Mouse (Mus musculus) lung, postnatal 4 days (tissue): ENCODE data around the gene Dbx1.

ENCODE experiments used
- DNase-seq, 2 experiments: peaks; one replicate each; pipeline ENCODE4 v3.0.0; 2021

Dbx1 gene

GRCm38 (mm10) chr7:49636491-49637115 lies at the start of gene Dbx1:
Gene Dbx1, minus strand, starts transcription at chr7:49636849.
- DNase-seq, result peak in 1 of 2 experiments; percentile 16

DNA sequence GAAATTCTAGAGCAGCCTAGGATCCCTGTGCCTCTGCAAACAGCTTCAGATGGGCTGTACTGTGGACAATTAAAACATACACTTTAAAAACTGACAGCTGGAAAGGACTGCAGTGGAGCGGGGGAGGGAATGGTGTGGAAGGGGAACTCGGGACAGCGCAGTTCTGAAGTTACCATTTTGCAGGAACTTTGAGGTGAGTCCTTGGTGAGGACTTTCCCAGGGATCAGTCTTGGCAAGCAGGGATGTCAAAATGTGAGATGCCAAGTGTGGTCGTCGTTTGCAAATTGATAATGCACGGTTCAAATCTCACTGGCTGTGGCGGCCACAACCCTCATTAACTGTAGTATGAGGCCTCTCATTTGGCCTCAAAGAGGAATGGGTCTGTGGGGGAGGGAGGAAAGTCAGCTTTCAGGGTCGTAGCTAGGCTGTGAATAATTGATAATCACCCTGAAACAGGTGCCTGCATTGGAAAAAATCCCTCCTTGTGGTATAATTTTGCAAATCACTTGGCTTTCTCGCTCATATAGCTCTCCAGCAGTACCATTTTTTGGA lies 42.3 kb upstream of the Dbx1 start:
- no peak for DNase-seq

DNA sequence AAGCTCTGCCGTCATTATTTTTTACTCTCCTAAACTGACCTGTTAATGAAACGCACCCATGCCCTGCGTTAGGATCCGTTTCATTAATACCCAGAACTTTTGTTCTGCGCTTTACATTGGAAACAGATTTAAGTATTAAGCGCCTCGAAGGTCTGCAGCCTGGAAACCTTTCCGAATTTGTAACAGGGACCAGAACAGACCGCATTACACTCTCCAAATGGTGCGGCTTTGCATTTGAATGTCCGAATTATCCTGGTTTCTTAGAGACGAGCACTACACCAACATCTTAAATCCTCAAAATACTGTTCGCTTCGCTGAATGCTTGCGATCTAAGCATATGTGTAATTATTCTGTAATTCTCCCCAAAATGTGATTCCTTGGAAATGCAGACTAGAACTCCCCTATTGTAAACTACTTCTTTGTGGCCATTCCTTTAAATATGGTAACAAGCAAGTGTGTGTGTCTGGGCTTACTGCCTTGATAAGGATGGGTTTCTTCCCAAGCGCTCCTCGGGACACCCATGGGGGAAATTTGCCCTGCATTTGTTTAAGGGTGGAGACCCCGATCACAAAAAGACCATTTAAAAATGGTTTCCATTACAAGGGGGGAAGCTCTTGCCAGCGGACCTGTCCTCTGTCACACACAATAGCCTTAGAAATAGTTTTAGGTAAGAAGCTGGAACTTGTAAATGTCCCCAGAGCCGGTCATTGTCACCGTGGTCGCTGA lies 41.6 kb upstream of the Dbx1 start:
- DNase-seq, result no peak

GRCm38 (mm10) chr7:49677166-49677565 lies 40.5 kb upstream of the Dbx1 start:
- no peak for DNase-seq

DNA sequence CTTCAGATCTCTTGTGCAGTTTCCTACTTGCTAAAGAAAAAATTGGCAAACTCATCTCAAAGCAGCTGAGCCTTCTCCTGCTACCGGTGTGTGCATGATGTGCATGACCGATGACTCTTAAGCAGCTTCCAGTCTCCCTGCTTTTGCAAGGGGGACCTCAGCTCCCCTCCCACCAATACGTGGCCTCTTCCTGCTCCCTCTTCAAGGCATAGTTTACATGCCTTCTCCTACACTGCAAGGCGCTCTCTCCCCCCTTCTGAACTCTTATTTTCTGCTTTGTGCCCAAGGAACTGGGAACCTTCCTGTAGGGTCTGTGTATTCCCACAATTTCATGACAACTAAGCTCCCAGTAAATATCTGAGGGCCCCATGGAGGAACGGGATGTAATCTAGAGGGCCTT lies 40.0 kb upstream of the Dbx1 start:
- DNase-seq, result no peak

DNA sequence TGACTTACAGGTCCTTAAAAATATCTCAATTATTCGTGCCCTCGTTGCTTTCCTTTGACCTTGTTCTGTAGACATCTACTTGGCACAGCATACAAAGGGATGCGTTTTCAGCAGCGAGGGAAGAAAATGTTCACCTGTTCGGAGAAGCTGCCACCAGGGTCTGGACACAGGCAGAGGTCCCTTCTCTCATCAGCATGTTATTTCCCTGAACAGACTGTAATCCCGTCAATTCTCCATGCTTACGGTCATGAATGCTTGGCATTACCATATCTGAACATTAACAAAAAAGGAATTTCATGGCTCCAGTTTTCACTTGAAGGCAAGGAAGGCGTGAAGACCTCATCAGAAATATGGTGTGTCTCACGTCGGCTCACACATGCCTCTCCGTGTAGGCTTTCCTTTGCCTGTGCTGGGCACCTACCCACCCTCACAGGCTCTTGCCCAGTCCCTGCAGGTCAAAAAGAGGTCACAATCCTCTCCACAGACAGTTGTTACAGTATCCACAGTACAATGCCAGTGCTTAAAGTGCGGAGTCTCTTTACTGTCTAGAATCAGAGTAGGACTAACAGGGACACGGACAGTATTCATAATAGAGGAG lies 31.7 kb upstream of the Dbx1 start:
- no peak for DNase-seq

DNA sequence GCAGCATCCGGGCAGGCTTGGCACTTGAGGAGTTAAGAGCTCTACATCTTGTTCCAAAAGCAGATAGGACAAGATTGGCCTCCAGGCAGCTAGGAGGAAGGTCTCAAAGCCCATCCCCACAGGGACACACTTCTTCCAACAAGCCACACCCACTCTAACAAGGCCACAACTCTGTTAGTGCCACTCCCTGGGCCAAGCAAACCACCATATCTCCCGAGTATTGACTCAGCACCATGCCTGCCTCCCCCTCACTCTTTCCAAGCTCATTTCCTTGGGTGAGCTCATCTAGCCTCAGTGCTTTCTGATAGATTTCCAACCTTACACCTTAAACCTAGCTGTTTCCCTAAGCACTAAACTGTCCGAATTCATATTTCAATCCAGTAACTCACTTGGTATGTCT lies 26.9 kb upstream of the Dbx1 start:
- DNase-seq, result no peak

GRCm38 (mm10) chr7:49662492-49663026 lies 25.9 kb upstream of the Dbx1 start:
- no peak for DNase-seq

GRCm38 (mm10) chr7:49661811-49662491 lies 25.3 kb upstream of the Dbx1 start:
- DNase-seq, result no peak

DNA sequence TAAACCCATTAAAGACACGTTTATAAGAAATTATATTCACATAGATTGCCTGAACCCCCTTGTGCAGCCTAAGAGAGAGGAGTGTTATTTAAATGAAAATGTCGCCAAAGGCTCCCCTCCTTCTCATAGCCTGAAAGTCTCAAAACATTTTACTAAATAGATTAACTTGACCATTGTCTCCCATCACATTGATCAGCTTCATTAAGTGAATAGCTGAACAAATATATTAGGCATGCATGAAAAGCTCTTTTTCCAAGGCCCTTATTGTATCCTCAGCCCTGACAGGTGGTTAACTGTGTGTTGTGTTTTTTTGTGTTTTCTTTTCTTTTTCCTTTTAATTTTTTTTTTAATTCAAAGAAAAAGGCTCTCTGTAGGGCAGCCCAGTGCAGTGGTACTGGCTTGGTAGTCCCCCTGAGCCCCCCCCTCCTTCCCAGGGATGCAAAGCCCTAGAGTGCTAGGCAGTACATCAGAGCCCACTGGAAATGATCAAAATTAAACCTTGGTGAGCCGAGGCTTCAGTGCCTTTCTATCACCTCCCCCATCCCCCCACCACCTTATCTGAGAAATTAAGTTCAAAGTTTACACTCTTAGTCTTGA lies 4.2 kb upstream of the Dbx1 start:
- no peak for DNase-seq

DNA sequence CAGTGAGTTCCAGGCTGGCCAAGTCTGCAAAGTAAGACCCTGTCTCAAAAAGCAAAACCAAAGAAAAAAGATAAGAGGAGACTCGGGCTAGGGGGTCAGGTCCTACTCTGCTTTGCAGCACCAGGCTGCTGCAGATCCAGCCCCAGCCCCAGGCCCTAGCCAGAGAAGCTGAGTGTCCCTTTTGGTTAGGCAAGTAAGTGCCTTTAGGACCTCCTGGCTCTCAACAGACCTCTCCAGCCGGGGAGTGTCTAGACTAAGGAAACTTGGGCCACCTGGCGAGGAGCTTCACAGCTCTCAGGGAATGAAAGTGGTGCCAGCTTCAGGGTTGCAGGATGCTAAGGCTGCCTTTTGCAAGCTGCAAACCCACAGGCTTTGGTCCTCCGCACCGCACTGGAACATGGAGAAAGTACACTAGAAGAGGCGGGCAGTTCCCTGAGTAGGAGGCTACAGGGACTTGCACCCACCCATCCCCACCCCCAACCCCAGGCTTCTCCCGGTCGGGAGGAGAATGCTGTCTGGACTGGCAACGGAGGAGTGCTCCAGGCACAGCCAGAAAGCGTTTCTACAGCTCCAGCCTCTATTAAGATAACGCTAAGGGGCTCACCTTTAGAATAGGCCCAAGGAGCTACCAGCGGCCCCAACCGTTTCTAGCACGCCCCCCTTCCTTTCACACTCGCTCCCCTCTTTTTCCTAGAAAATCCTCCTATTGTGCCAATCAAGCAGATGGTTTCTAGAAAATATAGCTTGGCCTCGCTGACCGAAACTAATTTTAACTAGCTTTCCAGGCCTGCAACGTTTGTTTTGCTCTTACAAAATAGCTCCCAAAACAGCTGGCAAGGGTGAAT lies 3.4 kb upstream of the Dbx1 start:
- DNase-seq, result no peak

GRCm38 (mm10) chr7:49638941-49639776 lies 2.5 kb upstream of the Dbx1 start:
- DNase-seq, result no peak

- peak in 1 of 2 experiments; percentile 13 for DNase-seq
Measured at GRCm38 (mm10) chr7:49637851-49638663, 1.4 kb upstream of the Dbx1 start.

DNA sequence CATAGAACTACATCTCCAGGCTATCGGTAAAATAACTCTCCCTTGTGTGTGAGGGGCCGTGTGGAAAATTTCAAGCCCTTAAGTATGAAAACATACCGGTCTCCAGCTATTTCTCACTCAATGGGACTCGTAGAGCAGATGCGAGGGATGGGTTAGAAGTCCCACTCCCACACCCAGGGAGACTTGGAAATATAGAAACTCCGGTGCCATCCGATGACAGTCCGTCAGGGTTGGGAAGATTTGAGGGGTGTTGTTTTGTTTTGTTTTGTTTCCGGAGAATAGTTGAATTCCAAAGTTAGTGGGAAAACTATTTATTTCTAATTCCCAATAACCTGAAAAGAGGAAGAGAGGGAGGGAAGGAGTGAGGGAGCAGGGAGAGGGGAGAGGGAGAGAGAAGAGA lies 632 bp upstream of the Dbx1 start:
- peak in 1 of 2 experiments; percentile 1 for DNase-seq

DNA sequence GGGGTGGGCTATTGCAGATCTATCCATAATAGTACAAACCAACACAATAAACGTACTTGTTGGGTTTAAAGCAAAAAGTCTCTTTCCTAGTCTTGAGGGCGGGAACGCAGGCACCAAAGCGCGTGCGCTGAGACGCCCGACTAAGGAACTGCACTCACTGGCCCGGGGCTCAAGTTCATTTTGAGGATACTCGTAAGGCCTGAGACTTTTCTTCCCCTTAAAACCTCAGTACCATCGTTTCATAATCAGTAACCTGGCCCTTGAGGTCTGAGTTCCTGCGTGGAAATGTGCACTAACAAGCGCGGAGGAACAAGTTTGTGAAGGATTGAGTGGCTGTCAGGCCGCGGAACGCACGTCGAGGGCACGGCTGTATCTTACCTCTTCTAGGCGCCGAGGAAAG lies 678 bp downstream of the Dbx1 start:
- peak in 1 of 2 experiments; percentile 16 for DNase-seq

- DNase-seq, result peak in 1 of 2 experiments; percentile 24
Measured at GRCm38 (mm10) chr7:49635074-49635621, 1.5 kb downstream of the Dbx1 start.

GRCm38 (mm10) chr7:49634291-49635073 lies 2.2 kb downstream of the Dbx1 start:
- DNase-seq, result peak in 1 of 2 experiments; percentile 1

- peak; percentile 38 to 60 for DNase-seq
Measured at GRCm38 (mm10) chr7:49633375-49633956, 3.2 kb downstream of the Dbx1 start.
